8 mouse cellular contexts compared by ENCODE assay signal in genomic region chr1:131528561-131529166, GRCm38 (mm10). TPM values are rescaled to one million over a fixed set of nuclear protein-coding genes. Genes with fewer than 3 reads are reported as not detected.
DNase-seq lines count a peak whose midpoint lies in the region; ATAC-seq and TF ChIP-seq lines count a peak whose summit lies in the region.

No protein-coding gene starts in this region.

- peak overlapping the region; percentile 91 for H3K27ac ChIP-seq in lung, embryonic 15.5 days
- no peak overlapping the region for H3K27ac ChIP-seq in midbrain, postnatal 0 days (ENCODE audit: low read depth, low read length)

- peak overlapping the region; percentile 93 for H3K4me2 ChIP-seq in lung, embryonic 15.5 days
- peak overlapping the region; percentile 79 for H3K4me2 ChIP-seq in midbrain, postnatal 0 days (ENCODE audit: low read depth, low read length, poor library complexity, severe bottlenecking)

- ATAC-seq in lung, embryonic 15.5 days (ENCODE audit: borderline replicate concordance, extremely low read depth, low FRiP score, low TSS enrichment) = no peak
- no peak for ATAC-seq in midbrain, postnatal 0 days (ENCODE audit: low FRiP score)
- ATAC-seq in megakaryocyte progenitor cell, adult 5-6 weeks (replicated peaks; ENCODE audit: poor library complexity) = no peak

- peak overlapping the region; percentile 70 for H3K9ac ChIP-seq in lung, embryonic 15.5 days
- no peak overlapping the region for H3K9ac ChIP-seq in midbrain, postnatal 0 days (replicated peaks; ENCODE audit: low read length, poor library complexity, severe bottlenecking)

- H3K4me3 ChIP-seq in lung, embryonic 15.5 days = peak overlapping the region; percentile 85
- peak overlapping the region; percentile 62 for H3K4me3 ChIP-seq in midbrain, postnatal 0 days (ENCODE audit: low read depth, low read length)

- H3K36me3 ChIP-seq in lung, embryonic 15.5 days = no peaks in the 10 kb centered on the region
- H3K36me3 ChIP-seq in midbrain, postnatal 0 days (ENCODE audit: insufficient read depth, low read length) = no peaks in the 10 kb centered on the region

- no peak for TF ChIP-seq CTCF in midbrain, postnatal 0 days (IDR thresholded peaks at IDR 0.05)

- no peak for DNase-seq in lung, postnatal 14 days
- peak; percentile 56 for DNase-seq in embryo, embryonic 10.5 days (ENCODE audit: low spot score)
- peak; percentile 51 for DNase-seq in induced T-regulatory cell, adult 2 months (ENCODE audit: low read depth)
- no peak for DNase-seq in midbrain, postnatal 0 days (ENCODE audit: low spot score)
- no peak for DNase-seq in natural killer cell, adult 2 months (ENCODE audit: low spot score in 2 of 2)
- no peak for DNase-seq in urinary bladder, postnatal 36 days (ENCODE audit: low spot score in 2 of 2)

- no peaks in the 10 kb centered on the region for H3K27me3 ChIP-seq in lung, embryonic 15.5 days
- no peaks in the 10 kb centered on the region for H3K27me3 ChIP-seq in midbrain, postnatal 0 days (ENCODE audit: insufficient read depth, low read length)

- WGBS in lung, embryonic 15.5 days = under 1% methylated on average over 9 of the region's 9 CpGs
- WGBS in midbrain, postnatal 0 days = 2% methylated on average over 9 of the region's 9 CpGs

- peaks cover 27% of the 10 kb centered on the region for H3K4me1 ChIP-seq in lung, embryonic 15.5 days
- no peaks in the 10 kb centered on the region for H3K4me1 ChIP-seq in midbrain, postnatal 0 days (ENCODE audit: insufficient read depth, low read length)

- no peaks in the 10 kb centered on the region for H3K9me3 ChIP-seq in lung, embryonic 15.5 days
- H3K9me3 ChIP-seq in midbrain, postnatal 0 days (ENCODE audit: low read length) = no peaks in the 10 kb centered on the region

RNA-seq across cellular contexts. Expression of gene Fam72a, which starts 1.0 kb away (rescaled TPM):
- 2.3 and 3.0 TPM in 2 replicates for polyA plus RNA-seq in lung, embryonic 15.5 days (2015; fragmentation: Nextera tagmentation; extraction: Ambion mirVana)
- 0.42 and 0.60 TPM in 2 replicates for total RNA-seq in midbrain, postnatal 0 days (2014; rRNA removed)
- 0.53 and 0.82 TPM in 2 replicates for polyA plus RNA-seq in midbrain, postnatal 0 days (2015; fragmentation: Nextera tagmentation; extraction: Ambion mirVana)
- 9.8 and 11.4 TPM in 2 replicates for total RNA-seq in megakaryocyte progenitor cell, adult 5-6 weeks (2015)
- total RNA-seq in megakaryocyte progenitor cell, adult 5-6 weeks (2017) = 3.4 and 5.2 TPM in 2 replicates

RNA-seq across cellular contexts. Expression of gene Srgap2, which starts 1.5 kb away (rescaled TPM):
- polyA plus RNA-seq in lung, embryonic 15.5 days (2015; fragmentation: Nextera tagmentation; extraction: Ambion mirVana) = 11.0 and 14.1 TPM in 2 replicates
- total RNA-seq in midbrain, postnatal 0 days (2014; rRNA removed) = 76.1 and 80.6 TPM in 2 replicates
- polyA plus RNA-seq in midbrain, postnatal 0 days (2015; fragmentation: Nextera tagmentation; extraction: Ambion mirVana) = 20.5 and 26.9 TPM in 2 replicates
- total RNA-seq in megakaryocyte progenitor cell, adult 5-6 weeks (2015) = 32.5 and 40.9 TPM in 2 replicates
- total RNA-seq in megakaryocyte progenitor cell, adult 5-6 weeks (2017) = 12.0 and 14.8 TPM in 2 replicates

Comparison
In these comparisons a context has a peak if more than half of its experiments do, and no peak if none do; other contexts are left out.
1. DNase-seq: peak in embryo, embryonic 10.5 days (single experiment) and induced T-regulatory cell, adult 2 months (single experiment); none in lung, postnatal 14 days (single experiment), midbrain, postnatal 0 days (single experiment), natural killer cell, adult 2 months (0 of 2) and urinary bladder, postnatal 36 days (0 of 2).